Mouse (Mus musculus) frontal cortex, adult 2 months (tissue): ENCODE measurements at regions not wholly inside any gene's neighbourhood (a gene's known extent, or its start where the extent isn't known, plus 50 kb on each side); places are given as distances from the start of the nearest gene placed in this dataset.
"Not testable (repeated sequence)": the region's sequence is repeated elsewhere in the genome, so short reads cannot be mapped to it uniquely, and the experiment has no call there.

ENCODE experiments used
- DNase-seq, 2 experiments: peaks; one replicate each; pipeline ENCODE4 v3.0.0; 2022; ENCODE audit warnings: low spot score in 1 of 2; ENCODE audit errors: extremely low spot score in 1 of 2

GRCm38 (mm10) chr6:14632837-14633236 lies 122.2 kb downstream of the Ppp1r3a start:
- DNase-seq = no peak

DNA sequence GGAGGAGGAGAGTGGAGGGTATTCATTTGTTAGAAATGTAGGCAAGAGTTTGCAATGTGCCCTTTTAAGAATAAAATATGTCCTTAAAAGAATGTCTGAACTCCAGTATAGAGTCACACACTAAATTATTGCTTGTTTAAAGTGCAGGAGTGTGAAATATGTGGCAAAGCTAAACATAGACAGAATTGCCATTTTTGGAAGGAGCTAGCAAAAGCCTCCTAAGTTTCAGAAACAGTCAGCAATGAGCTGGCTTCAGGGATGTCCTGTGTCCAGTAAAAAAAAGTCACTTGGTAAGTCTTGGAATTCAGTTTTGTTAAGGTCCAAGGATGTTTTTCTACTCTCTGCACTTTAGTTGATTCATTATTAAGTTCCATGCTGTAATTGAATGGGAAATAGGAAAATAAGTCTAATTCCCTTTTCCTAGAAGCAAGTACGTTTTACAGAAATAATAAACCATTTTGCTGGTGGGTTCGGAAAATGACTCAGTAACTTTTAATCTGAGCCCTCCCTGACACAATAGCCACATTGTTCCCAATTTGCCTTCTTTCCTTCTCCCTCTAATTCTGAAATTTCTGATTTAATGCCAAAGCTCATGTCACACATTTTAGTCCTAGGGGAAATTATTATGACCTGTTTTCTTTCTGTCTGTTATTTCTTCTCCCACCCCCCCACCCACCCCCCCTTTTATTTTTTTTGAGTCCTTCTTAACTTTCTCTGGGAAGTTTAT lies 123.2 kb downstream of the Ppp1r3a start:
- DNase-seq = no peak

GRCm38 (mm10) chr6:14616629-14617028 lies 138.4 kb downstream of the Ppp1r3a start:
- DNase-seq = no peak

DNA sequence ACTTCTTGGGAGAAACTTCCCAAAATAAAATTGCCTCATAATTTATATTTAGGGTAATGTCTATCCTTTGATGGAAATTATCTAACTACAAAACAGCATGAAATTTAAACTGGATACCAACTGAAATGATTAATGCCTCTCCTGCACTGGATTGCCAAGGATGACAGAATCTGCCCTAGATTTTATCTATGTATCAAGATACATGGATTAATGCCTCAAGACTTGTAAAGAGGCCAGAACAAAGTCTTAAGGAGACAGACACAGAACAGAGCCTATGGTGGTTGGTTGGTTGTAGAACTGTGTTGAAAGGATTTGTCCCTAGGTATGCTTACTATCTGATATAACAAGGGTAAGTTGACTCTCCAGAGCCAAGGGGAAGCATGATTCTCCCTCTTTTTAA lies 147.0 kb downstream of the Ppp1r3a start:
- no peak for DNase-seq

GRCm38 (mm10) chr6:14600543-14601249 lies 154.4 kb downstream of the Ppp1r3a start:
- no peak for DNase-seq

DNA sequence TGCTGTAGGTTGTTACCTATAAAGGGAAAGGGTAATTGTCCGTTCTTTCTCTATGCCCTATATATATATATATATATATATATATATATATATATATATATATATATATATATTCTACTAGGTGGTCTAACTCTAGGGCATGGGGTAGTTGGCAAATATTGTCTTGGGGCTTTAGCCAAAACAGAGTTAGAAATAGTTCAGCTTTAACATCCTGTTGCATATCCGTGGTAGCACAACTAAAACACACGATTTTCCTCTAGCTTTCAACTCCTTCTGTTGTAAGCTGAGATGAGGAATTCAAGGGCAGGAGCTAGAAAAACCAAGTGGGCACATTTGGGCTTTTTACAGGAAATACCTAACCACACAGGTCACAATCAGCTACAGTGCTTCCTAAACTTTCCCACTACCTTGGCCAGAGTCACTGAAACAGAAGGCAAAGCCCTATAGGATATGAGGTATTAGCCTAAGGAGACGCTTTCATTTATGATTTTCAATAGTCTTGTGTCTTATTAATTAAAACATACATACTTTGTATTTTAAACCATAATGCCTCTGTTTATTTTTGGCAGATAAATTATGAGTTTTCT lies 158.1 kb downstream of the Ppp1r3a start:
- no peak for DNase-seq

DNA sequence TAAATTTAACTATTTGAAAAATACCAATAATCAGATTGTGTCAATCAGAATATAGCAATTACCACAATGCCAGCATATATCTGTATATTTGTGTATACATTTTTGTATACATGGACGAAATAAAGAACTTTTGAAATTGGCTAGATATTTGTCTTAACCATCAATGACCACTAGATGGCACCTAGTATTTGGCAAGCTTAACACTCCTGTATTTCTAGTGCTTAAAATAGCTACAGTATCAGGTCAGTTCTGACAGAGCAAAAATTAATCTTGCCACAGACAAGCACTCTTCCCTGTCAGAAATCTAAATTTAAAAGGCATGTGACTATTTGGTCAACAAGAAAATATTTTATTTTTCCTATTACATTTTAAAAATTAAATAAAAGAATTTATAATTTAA lies 169.2 kb downstream of the Ppp1r3a start:
- peak in 1 of 2 experiments; percentile 48 for DNase-seq

DNA sequence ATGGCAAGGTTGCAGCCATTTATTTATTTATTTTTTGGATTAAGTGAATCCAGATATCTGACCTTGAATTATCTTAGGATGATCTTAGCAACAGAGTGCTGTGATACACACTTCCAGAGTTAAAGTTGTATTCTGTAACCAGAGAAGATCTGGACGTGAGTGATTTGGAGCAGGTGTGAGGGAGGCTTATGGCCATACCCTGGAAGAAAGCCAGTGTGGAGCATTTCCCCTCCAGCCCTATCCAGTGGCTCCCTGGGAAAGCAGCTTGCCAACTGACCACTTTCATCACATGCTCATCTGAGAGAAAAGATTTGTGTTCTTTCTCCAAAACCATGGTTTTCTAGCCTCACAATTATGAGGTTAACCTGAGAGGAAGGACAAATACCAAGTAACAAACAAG lies 171.2 kb downstream of the Ppp1r3a start:
- no peak for DNase-seq

DNA sequence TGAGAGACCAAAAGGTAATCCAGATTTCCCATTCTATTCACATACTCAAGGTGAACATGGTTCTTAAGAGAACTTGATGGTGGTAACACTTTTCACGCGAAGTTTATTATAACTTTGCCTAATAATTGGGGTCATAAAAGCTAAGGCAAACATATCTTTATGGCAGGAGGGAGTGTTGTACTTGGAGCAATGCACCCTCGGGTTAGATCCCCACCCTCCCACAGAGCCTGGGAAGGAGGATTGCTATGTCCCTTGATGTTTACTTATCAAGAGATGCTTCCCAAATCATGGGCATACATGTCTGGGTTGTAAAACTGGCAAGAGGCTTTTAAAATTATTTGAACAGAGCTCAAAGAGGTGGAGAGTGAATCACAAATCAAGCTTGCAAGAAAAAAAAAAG lies 180.5 kb downstream of the Ppp1r3a start:
- no peak for DNase-seq

GRCm38 (mm10) chr6:14573001-14573400 lies 182.1 kb downstream of the Ppp1r3a start:
- DNase-seq = no peak

DNA sequence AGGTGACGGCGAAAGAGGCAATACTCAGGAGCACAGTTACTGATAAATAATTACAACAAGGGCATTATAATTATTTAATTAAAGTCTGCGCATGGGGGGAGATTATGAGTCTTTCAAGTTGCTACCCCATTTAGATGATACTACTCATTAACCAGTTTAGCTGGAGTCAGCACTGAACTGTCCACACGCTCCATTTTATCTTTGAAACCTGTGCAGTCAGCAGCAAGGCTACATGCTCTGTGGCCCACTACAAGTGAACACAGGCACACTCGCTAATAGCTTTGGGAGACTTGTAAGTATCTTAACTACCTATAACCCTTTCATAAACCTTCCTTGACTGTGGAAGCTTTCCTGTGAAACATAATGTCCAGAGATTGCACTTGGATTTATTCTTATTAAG lies 214.7 kb downstream of the Ppp1r3a start:
- no peak for DNase-seq

DNA sequence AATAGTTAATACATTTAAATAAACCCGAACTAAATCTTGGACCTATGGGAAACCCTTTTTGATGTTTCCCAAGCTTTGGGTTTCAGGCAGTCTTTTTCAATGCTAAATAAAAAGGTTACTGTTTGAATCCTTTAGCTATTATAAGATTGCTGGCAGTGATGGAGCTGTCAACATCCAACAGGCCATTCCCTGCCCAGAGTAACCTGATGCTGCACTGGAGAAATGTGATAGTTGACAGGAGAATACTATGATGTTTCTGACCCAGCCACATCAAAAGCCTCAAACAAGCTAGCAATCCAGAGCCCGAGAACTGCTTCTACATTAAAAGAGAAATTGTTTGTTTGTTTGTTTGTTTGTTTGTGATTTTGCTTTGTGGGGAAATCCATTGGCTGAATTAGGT lies 226.0 kb downstream of the Ppp1r3a start:
- DNase-seq = no peak

DNA sequence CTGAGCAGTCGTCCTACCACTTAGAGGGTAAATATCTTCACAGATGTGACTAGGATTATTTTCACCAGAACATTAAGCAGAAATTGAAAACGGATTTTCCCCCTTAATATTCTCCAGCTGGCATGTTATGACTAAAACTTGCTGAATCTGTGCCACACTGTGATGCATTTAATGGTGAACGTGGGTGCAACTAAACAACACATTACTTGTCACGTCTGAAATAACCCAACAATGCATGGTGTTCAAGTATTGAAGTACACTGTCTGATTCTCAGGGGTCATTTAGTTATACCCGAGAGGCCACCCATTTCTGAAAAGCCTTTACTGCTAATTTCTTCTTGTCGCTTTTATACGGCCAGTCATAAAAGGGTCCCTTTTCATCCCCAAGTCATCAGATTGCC lies 226.5 kb downstream of the Ppp1r3a start:
- peak in 1 of 2 experiments; percentile 3 for DNase-seq

DNA sequence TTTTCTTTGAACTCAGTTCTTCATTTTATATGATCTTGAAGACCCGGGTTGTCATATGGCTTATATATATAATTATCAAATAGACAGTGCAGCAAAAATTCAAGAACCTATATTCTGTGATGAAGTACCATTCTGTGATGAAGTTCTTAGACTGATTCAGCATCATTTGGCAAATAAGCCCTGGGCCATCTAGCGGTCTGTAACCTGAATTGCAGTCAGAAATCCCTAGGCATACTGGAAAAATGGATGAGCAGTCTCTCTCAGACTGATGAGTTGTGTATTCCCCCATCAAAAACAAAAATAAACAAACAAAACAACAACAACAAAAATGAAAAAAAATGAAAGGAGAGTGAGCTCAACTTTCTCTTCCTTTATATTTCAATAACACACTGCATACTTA lies 232.3 kb downstream of the Ppp1r3a start:
- peak in 1 of 2 experiments; percentile 65 for DNase-seq

DNA sequence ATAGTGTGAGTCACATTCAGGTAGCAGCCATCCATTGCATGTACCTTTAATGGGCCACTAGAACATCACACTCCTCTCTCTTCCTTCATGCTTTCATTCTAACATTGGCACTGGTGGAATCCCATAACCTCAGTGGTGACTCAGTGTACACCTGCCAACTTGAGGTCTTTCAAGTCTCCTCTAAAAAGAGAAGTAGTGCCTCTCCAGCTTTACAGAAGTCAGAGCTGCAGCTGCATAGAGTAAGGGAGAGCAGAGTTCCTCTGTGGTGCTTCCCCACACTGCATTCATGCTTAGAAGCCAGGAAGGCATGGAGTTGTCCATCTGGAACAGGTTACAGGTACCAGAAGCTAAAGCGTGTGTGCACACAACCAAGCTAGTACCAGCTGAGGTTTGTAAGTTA lies 233.8 kb downstream of the Ppp1r3a start:
- no peak for DNase-seq

- DNase-seq = peak; percentile 28 to 83
Measured at GRCm38 (mm10) chr6:14504171-14504570, 250.9 kb downstream of the Ppp1r3a start.

DNA sequence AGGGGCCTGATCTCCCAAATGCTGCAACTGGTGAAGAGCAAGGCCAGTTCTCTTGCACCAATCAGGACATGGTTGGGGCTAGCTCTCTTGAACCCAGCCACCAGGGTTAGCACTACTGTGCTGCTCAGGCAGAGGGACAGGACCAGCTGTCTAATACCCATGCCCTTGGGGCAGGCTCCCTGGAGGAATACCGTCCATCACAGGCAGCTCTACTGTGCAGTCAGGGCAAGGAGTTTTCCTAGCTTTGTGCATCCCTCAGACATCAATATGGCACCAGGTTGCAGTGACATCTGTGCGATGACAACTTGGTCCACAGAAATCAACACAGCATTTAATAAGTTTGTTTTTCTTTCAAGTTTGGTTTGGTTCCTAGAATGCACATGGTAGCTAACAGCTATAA lies 254.4 kb downstream of the Ppp1r3a start:
- no peak for DNase-seq

- DNase-seq = not testable (repeated sequence)
Measured at GRCm38 (mm10) chr6:14499882-14500281, 255.2 kb downstream of the Ppp1r3a start.

DNA sequence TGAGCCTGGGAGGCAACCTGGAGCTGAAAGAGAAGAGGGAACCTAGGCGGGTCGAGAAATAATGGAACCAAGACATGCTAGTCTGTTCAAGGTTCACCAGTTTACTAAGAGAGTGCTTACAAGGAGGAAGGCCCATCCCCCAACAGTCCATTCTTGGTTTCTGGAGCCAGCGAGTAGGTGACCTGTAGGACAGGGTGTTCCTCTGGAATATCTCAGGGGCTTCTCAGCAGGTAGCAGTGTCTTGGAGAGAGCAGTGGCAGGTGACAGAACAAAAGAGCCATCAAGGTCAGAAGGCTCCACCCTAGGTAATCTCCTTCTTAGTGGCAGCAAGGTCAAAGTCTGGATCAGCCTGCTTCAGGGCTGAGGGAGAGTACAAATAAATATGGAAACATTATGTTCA lies 268.4 kb downstream of the Ppp1r3a start:
- not testable (repeated sequence) for DNase-seq

- DNase-seq = no peak
Measured at GRCm38 (mm10) chr6:14456394-14456793, 298.7 kb downstream of the Ppp1r3a start.

GRCm38 (mm10) chr6:14453321-14453720 lies 301.8 kb downstream of the Ppp1r3a start:
- not testable (repeated sequence) for DNase-seq

DNA sequence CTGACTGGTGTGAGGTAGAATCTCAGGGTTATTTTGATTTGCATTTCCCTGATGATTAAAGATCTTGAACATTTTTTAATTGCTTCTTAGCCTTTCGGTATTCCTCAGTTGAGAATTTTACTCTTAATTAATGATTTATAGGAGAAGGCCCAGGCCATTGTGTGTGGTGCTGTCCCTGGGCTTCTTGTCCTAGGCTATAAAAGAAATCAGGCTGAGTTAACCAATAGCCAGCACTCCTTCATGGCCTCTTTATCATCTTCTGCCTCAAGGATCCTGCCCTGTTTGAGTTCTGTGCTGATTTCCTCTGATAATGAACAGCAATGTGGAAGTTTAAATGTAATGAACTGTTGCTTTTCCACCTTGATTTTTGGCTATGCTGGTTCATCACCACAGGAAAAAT lies 323.3 kb downstream of the Ppp1r3a start:
- no peak for DNase-seq
